Mouse (Mus musculus) urinary bladder, adult 2 months (tissue): ENCODE results near the gene Nrip1. TPM values are rescaled to one million over a fixed set of nuclear protein-coding genes. Genes with fewer than 3 reads are reported as not detected.

Source experiments
- DNase-seq: peaks from one replicate; pipeline ENCODE4 v3.0.0; 2022; ENCODE audit warnings: low spot score
- polyA plus RNA-seq: library from polyadenylated mRNA; depleted of rRNA; stranded (reverse); fragments of >200 nt; gene quantifications from 2 replicates; pipeline ENCODE4 v1.2.3, GENCODE M21; 2012

Nrip1 gene
- polyA plus RNA-seq, 1 experiment: 5.5 TPM

DNA sequence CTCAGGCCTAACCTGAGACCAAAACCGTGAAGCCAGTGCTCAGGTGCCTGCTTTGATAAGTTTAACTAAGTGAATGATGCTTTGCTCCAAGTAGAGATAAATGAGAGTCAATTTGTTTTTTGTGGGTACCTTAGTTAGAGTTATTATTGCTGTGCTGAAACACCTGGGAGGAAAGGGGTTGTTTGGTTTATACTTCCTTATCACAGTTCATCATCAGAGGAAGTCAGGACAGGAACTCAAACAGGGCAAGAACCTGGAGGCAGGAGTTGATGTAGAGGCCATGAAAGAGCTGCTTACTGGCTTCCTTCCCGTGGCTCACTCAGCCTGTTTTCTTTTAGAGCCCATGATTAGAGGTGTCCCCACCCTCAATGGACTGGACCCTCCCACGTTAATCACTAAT lies 89.8 kb downstream of the Nrip1 start:
- DNase-seq: no peak

GRCm38 (mm10) chr16:76281850-76282249 lies 91.8 kb downstream of the Nrip1 start:
- no peak for DNase-seq

GRCm38 (mm10) chr16:76280365-76280764 lies 93.3 kb downstream of the Nrip1 start:
- no peak for DNase-seq

GRCm38 (mm10) chr16:76276271-76276670 lies 97.4 kb downstream of the Nrip1 start:
- no peak for DNase-seq

DNA sequence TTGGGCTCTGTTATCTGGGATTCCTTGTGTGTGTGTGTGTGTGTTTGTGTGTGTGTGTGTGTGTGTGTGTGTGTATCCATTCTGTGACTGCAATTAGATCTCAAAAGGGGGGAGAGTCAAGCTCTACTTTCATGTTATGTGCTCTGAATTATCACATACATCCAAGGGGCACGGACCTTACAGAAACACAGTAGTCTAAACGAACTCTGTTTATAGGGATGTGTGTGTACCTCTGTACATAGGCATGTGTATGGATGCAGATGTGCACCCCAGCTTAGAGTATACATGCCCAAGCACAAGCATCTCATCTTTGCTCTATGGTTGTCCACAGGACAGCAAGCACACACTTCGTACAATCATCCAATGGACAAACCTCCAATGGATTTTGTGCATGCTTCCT lies 98.0 kb downstream of the Nrip1 start:
- no peak for DNase-seq

DNA sequence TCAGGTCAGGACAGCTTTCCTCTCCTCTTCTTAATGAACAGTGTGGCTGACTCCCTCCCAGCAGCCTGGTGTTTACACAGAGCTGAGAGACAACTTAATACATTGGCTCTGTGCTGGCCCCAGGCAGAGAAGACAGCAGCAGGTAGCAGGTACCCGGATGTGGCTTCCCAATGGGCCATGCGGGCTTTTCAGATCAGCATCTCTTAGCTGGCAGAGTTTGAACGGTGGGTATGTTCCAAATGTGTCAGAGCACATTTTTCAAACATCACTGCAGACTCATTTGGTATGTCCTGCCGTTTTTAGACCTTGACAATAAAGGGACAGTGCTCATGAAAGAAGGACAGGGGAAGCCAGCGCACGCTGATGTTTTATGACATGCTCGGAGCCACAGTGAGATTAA lies 98.5 kb downstream of the Nrip1 start:
- no peak for DNase-seq

- no peak for DNase-seq
These were observed 106.9 kb downstream of the Nrip1 start for GRCm38 (mm10) chr16:76266635-76267268.

DNA sequence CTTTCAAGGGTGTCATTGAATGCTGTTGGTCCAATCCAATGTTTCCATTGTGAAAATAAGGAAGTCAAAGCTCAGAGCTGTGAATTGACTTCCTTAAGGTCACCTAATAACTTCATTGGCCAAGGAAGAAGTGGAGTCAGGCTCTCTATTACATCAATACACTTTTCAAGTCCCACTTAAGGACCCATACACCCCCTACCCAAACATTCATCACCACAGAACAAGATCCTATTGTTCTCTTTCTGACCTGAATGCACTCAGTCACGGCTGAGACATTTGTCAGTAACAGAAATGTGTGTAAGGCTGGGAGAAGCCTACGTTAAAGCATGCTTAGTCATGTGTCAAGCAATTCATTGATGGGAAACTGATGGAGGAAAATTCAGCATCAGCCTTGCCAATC lies 107.8 kb downstream of the Nrip1 start:
- no peak for DNase-seq

- DNase-seq: no peak
These were observed 108.3 kb downstream of the Nrip1 start for GRCm38 (mm10) chr16:76265301-76265700.

DNA sequence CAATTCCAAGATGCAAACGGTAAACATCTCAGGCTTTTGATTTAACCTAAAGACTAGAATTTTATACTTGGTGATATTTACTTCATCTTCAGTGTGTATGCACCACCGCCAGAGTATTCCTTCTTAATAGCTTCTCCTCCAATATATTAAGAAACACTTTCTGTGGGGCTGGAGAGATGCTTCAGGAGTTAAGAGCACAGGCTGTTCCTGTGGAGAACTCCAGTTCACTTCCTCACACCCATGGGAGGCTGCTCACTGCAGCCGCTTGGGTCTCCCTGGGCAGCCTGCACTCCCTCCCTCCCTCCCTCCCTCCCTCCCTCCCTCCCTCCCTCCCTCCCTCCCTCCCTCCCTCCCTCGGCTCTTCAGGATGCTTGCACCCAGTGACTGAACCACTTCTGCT lies 110.2 kb downstream of the Nrip1 start:
- DNase-seq: no peak

- DNase-seq: no peak
These were observed 113.3 kb downstream of the Nrip1 start for GRCm38 (mm10) chr16:76260296-76260695.

GRCm38 (mm10) chr16:76251826-76252225 lies 121.8 kb downstream of the Nrip1 start:
- no peak for DNase-seq

- DNase-seq: no peak
These were observed 124.1 kb downstream of the Nrip1 start for GRCm38 (mm10) chr16:76249345-76250091.

- DNase-seq: no peak
These were observed 130.8 kb downstream of the Nrip1 start for GRCm38 (mm10) chr16:76242850-76243249.

DNA sequence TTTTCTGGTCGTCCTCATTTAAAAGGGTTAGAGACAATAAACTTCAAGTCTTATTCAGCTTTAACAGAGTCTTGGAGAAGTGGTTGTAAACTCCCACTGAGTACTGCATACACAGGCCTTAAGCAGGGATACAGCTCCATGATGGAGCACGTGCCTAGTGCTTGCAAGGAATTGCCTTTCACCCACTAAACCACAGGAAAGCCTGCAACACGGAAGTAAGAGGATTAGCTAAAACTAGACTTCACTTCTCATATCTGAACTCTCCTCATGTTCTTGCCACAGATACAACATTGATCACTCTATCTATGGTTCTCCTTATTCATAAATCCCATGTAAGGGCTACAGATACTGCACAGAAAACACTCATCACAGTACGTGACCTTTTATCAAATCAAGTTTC lies 132.4 kb downstream of the Nrip1 start:
- no peak for DNase-seq

DNA sequence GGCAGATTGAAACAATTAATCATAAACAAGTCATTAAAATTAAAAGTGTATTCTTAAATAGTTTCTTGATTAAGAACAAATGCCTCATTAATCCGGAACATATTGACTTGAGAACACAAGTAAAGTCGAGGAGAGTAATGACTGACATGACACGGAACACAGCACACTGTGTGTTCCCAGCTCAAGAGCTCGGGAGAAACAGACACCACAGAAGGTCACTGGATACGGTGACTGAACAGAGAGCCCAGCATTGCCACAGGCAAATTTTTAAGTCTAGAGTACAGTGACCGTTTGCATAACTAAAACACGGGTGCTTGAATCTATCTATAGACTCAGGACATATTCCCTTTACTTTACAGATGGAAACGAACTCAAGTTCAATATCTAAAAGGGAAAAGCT lies 134.3 kb downstream of the Nrip1 start:
- DNase-seq: no peak

DNA sequence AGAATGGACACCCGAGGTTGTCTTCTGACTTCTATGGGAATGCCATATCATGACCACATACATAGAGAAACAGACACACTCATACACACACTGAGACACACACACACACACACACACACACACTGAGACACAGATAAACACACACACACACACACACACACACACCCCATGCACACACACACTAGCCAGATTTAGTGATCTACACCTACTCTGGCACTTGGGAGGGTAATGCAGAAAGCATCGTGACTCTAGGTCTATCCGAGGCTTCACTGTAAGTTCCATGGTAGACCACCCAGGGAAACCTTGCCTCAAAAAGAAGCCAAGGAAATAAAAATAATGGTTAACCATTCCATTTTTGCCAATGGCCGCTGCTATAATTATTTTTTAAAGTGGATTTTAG lies 134.8 kb downstream of the Nrip1 start:
- no peak for DNase-seq
